Mouse (Mus musculus) cerebellum, adult 8-10 months (tissue): ENCODE data around the gene Nlgn2.

ENCODE experiments used
- DNase-seq: peaks from one replicate; pipeline ENCODE4 v3.0.0; 2022

Nlgn2 gene

GRCm38 (mm10) chr11:69822080-69822479 is 15.5 kb downstream of the Nlgn2 start, which contains the start of gene Spem1:
Spem1 (minus strand) TSS chr11:69822180.
- no peak for DNase-seq

- no peak for DNase-seq
These were observed 18.7 kb downstream of the Nlgn2 start for GRCm38 (mm10) chr11:69818871-69819270.

- DNase-seq, result no peak
These were observed 19.2 kb downstream of the Nlgn2 start, which contains the start of gene Spem2 for GRCm38 (mm10) chr11:69818365-69818764. Spem2 (minus strand) TSS chr11:69818465.

- DNase-seq, result no peak
These were observed 21.1 kb downstream of the Nlgn2 start for GRCm38 (mm10) chr11:69816520-69816919.

GRCm38 (mm10) chr11:69815155-69815554 is 22.4 kb downstream of the Nlgn2 start, which contains the start of gene Gm39566:
Gm39566 (minus strand) TSS chr11:69815298.
- DNase-seq, result no peak

- no peak for DNase-seq
These were observed 27.3 kb downstream of the Nlgn2 start for GRCm38 (mm10) chr11:69810280-69810679.

- DNase-seq, result no peak
These were observed 29.9 kb downstream of the Nlgn2 start for GRCm38 (mm10) chr11:69807641-69808040.

- no peak for DNase-seq
These were observed 31.2 kb downstream of the Nlgn2 start for GRCm38 (mm10) chr11:69806378-69806777.

- DNase-seq, result no peak
These were observed 32.3 kb downstream of the Nlgn2 start, which contains the start of gene Tmem102 for GRCm38 (mm10) chr11:69804972-69805909. Tmem102 (minus strand) TSS chr11:69805624.

GRCm38 (mm10) chr11:69804652-69804940 is 33.0 kb downstream of the Nlgn2 start:
- no peak for DNase-seq

- peak; percentile 44 for DNase-seq
These were observed 33.6 kb downstream of the Nlgn2 start for GRCm38 (mm10) chr11:69803786-69804651.

- DNase-seq, result no peak
These were observed 34.3 kb downstream of the Nlgn2 start for GRCm38 (mm10) chr11:69803328-69803727.

GRCm38 (mm10) chr11:69802648-69803105 is 34.9 kb downstream of the Nlgn2 start:
- DNase-seq, result peak; percentile 48

- DNase-seq, result no peak
These were observed 36.1 kb downstream of the Nlgn2 start, which contains the start of gene Fgf11 for GRCm38 (mm10) chr11:69801379-69801977. Fgf11 (minus strand) TSS chr11:69801857.

- DNase-seq, result no peak
These were observed 37.0 kb downstream of the Nlgn2 start for GRCm38 (mm10) chr11:69800392-69801197.

- DNase-seq, result no peak
These were observed 37.5 kb downstream of the Nlgn2 start for GRCm38 (mm10) chr11:69800138-69800391.

GRCm38 (mm10) chr11:69799394-69800137 is 38.0 kb downstream of the Nlgn2 start:
- no peak for DNase-seq

GRCm38 (mm10) chr11:69797924-69798323 is 39.7 kb downstream of the Nlgn2 start:
- DNase-seq, result no peak

GRCm38 (mm10) chr11:69795983-69796435 is 41.6 kb downstream of the Nlgn2 start:
- DNase-seq, result no peak

GRCm38 (mm10) chr11:69795168-69795982 is 42.2 kb downstream of the Nlgn2 start, which contains the start of gene Chrnb1:
Chrnb1 (minus strand) TSS chr11:69795943.
- DNase-seq, result peak; percentile 84
